Mouse (Mus musculus): ENCODE results near the gene Runx1. TPM values are rescaled to one million over a fixed set of nuclear protein-coding genes. Genes with fewer than 3 reads are reported as not detected.

The Runx1 gene
- total RNA-seq, 2 experiments from 2014 or later = 2.5 to 3.8 TPM

GRCm38 (mm10) chr16:92661757-92662156, 164.2 kb downstream of the Runx1 start:
- DNase-seq (ENCODE audit: low spot score) = no peak

- no peak for DNase-seq (ENCODE audit: low spot score)
Measured at GRCm38 (mm10) chr16:92656750-92657149, 169.2 kb downstream of the Runx1 start.

DNA sequence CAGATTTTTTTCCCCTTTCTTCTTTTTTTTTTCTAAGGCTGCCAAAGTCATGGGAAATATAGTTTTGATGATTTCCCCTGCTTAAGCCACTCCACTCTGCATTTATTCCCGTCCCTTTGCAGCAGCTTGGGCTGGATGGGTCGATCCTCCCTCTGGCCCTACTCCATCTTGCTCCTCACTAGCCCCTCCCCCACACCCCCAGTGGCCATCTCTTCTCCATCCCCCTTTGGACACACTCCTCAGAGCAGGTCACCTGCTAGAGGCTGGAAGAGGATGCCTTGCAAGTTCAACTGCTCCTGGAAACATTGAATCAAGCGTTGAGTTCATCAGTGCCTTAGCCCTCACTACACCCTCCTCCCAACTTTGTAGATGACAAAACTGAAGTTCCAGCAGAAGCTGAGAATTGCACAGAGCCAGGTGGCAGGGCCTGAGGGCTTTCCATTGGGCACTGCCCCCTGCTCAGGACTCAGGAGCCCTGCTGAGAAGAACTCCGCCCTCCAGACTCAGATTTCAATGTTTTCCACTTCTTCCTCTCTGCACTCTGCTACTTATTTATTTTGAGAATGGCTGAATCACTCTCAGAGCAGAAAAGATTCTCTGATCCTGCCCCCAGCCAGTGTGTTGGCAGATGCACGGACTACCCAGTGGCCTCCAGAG, 171.5 kb downstream of the Runx1 start:
- no peak for DNase-seq (ENCODE audit: low spot score)

- no peak for DNase-seq (ENCODE audit: low spot score)
Measured at GRCm38 (mm10) chr16:92653816-92654215, 172.1 kb downstream of the Runx1 start.

- no peak for DNase-seq (ENCODE audit: low spot score)
Measured at GRCm38 (mm10) chr16:92651256-92651655, 174.7 kb downstream of the Runx1 start.

GRCm38 (mm10) chr16:92646153-92646552, 179.8 kb downstream of the Runx1 start:
- DNase-seq (ENCODE audit: low spot score) = no peak

DNA sequence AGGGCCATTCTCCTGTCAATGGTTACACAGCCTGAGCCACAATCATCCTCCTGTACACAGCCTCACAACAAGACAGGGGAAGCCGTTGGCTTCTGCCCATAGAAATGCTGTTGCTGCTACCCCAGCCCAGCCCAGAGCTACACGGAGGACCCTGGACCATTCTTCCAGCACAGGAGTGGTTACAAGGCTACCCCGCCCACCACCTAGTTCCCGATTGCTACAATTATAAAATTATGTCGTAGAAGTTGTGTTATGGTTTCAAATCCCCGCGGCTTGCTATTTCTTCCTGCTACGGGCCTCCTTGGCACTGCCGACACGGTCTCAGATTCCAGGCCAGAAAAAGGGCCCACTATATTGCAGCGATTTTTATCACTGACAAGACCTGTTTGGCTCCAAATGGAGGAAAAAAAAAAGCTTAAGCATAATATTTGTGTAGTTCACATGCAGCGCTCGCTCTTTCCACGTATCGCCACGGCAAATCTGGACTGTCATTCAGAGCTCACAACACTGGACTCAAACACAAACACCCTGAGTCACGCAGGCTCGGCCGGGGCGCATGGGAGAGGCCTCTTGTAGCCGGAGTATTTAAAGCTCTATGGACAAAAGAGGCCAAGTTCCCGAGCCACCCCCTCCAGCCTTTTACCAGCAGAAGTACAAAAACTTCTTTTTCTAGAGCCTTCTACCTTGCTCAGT, 180.4 kb downstream of the Runx1 start:
- no peak for DNase-seq (ENCODE audit: low spot score)

- no peak for DNase-seq (ENCODE audit: low spot score)
Measured at GRCm38 (mm10) chr16:92644718-92645422, 181.1 kb downstream of the Runx1 start.

DNA sequence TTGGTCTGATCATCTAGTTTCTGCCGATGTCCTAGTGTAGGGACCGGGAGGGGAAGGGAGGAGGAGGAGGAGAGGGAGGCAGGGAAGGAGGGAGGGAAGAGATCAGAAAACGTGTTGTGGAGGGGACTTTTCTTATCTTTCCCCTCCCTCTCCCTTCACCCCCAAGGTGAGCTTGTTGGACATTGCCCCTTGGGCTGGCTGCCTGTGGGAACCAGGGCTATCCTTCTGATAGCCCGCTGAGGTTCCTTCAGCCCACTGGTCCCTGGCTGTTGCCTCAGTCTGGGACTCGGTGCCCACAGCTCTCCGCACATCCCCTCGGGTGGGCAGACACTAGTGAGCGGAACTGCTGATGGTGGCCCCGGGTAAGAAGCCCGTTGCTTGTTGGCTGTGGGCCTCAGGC, 181.6 kb downstream of the Runx1 start:
- DNase-seq (ENCODE audit: low spot score) = no peak

DNA sequence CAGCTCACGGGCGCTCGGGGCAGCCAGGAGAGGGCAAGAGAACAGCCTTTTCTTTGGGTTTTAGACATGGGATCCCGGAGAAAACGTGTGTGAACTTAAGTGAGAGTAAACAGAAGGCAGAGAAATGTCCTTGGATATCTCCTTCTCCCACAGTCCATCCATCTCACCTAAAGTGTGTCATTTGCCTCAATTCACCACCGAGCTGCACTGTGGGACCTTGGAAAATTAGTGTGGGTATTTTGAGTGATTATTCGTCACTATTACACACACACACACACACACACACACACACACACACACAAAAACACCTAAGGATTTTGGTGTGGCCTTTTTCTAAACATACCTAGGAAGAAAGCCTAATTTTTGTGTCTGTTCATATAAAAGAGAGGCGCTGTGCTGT, 183.7 kb downstream of the Runx1 start:
- no peak for DNase-seq (ENCODE audit: low spot score)

DNA sequence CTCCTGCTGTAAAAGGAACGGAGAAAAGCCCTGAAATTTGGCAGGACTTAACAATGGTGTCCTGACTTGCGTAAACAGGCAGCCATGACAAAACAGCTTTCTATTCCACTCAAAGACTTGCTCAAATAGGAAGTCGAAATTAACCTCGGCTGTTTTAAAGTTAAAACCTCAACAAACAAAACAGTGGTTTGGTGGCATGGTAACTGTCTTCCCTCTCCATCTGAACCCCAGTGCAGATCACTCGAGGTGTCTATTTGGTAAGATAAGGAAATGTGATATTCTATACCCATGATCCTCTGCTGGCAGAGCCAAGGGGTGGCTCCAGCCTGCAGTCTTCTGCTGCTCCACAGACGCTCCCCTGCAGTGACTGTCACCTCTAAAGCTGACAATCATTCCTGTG, 184.9 kb downstream of the Runx1 start:
- no peak for DNase-seq (ENCODE audit: low spot score)

- no peak for DNase-seq (ENCODE audit: low spot score)
Measured at GRCm38 (mm10) chr16:92639093-92639492, 186.9 kb downstream of the Runx1 start.

- no peak for DNase-seq (ENCODE audit: low spot score)
Measured at GRCm38 (mm10) chr16:92637033-92637432, 188.9 kb downstream of the Runx1 start.

GRCm38 (mm10) chr16:92632115-92632763, 193.7 kb downstream of the Runx1 start:
- DNase-seq (ENCODE audit: low spot score) = no peak

DNA sequence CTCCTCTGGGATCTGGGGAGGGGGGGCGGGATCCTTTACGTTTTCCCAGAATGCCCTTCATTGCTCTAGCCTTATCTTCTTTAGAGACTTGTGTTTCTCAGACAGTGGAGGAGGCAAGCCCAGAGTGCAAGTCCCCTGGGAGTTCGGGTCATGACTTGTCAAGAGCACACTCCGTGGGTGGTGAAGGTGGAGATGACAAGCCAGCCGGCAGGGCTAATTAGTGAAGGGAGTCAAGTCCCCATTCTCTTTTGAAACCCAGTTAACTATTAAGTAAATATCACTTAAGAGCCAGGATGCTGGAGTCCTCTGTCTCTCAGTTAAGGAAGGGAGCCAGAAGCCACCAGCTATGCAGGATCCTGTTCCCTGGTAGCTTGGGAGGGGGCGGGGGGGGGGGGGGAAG, 194.3 kb downstream of the Runx1 start:
- no peak for DNase-seq (ENCODE audit: low spot score)

GRCm38 (mm10) chr16:92630950-92631349, 195.0 kb downstream of the Runx1 start:
- no peak for DNase-seq (ENCODE audit: low spot score)

- no peak for DNase-seq (ENCODE audit: low spot score)
Measured at GRCm38 (mm10) chr16:92629829-92630228, 196.1 kb downstream of the Runx1 start.

- DNase-seq (ENCODE audit: low spot score) = no peak
Measured at GRCm38 (mm10) chr16:92627262-92627661, 198.7 kb downstream of the Runx1 start.

DNA sequence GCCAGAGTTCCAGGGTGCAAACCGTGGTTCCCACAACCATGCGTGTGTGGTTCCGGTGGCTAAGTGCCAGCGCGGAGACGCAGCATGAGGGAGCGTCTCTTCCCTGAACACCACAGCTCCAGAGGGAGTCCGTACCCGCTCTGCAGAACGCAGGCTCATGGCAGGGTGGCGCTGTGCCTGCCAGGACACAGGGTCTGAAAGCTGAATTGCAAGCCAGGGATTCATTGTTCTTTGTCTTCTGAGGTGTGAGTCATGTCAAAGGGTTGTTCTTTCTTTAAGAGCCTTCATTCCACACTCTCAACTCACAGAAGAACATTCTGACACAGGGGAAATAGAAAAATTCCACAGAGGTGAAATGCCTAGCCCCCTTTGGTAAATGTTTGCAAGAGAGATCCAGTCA, 202.0 kb downstream of the Runx1 start:
- no peak for DNase-seq (ENCODE audit: low spot score)

DNA sequence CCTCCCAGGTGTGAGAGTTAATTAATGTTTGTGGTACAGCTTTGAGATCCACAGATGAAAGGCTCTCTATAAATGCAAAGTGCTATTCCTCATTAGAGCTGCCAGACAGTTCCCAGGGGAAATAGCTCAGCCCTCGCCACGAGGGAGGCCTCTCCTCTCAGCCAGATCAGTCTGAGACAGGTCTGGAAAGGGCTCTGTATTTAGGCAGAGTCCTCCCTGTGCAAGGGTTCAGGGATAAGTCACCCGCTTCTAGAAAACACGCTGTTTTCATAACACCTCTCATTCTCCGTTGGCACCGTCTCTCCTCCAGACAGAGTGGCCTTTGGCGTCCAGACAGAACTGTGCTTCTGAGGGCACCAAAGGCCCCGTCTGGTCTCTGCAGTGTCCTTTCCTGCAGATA, 204.1 kb downstream of the Runx1 start:
- DNase-seq (ENCODE audit: low spot score) = no peak

GRCm38 (mm10) chr16:92620841-92621518, 205.0 kb downstream of the Runx1 start:
- no peak for DNase-seq (ENCODE audit: low spot score)

- DNase-seq (ENCODE audit: low spot score) = no peak
Measured at GRCm38 (mm10) chr16:92616839-92617238, 209.1 kb downstream of the Runx1 start.
